Mouse (Mus musculus): ENCODE results near the gene Lhx8.

DNA sequence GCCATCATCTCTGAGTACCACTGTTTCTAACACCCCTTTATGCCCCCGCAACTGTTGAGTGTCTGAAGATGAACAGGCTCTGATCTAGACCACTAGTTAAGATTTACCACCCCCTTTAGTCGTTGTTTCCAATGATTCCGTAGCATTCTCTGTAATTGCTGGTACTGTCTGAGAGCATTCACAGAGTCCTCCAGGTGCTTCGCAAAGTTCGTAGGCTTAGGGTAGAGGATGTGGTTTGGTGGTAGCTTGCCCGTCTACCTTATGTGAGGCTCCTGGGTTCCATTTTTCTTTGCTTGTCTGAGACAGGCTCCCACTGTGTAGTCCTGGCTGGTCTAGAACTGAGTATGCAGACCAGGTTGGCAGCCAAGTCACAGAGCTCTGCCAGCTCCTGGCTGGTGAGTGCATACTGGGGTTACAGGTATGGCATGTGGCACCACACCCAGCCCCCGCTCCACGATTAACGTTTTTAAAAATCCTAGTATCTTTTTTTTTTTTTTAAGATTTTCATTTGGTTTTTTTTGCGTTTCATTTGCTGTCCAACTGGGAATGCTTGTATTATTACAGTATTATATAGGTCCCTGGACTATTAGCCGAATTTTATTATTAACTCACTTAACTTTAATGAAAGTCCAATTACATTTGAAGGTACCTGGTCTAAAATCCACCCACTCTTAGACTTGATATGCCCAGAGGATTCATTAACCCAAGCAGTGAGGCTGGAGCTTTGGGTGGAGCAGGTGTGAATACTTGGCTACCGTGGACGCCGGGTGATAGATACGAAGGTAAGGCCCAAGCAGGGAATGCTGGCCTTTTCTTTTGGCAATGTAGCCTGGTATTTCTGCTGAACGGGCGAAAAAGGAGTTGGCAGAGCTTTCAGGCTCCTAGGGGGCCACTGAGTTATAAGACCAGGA lies 35.3 kb downstream of the Lhx8 start:
- no peak for TF ChIP-seq PAX5 (IDR thresholded peaks at IDR 0.05; ENCODE audit: low read length)
- TF ChIP-seq MEF2A (IDR thresholded peaks at IDR 0.05; ENCODE audit: borderline replicate concordance, low read depth, low read length): no peak
- TF ChIP-seq ETS1 (conservative IDR thresholded peaks at IDR 0.05; ENCODE audit: low read depth, low read length): no peak
- no peak for TF ChIP-seq CTCF (conservative IDR thresholded peaks at IDR 0.05 in 1 of 2, IDR thresholded peaks at IDR 0.05 in 1 of 2; ENCODE audit: low read depth in 2 of 2, low read length in 2 of 2)
- no peak for TF ChIP-seq USF2 (conservative IDR thresholded peaks at IDR 0.05; ENCODE audit: low read depth, low read length)
- no peak for TF ChIP-seq CHD2 (IDR thresholded peaks at IDR 0.05; ENCODE audit: low read length)
- TF ChIP-seq UBTF (IDR thresholded peaks at IDR 0.05; ENCODE audit: low read depth, low read length): no peak
- no peak for TF ChIP-seq ZMIZ1 (IDR thresholded peaks at IDR 0.05; ENCODE audit: low read depth, low read length)
- TF ChIP-seq MAFK (IDR thresholded peaks at IDR 0.05; ENCODE audit: insufficient replicate concordance, low read length): no peak
- TF ChIP-seq CHD1 (IDR thresholded peaks at IDR 0.05; ENCODE audit: low read depth, low read length): no peak
- no peak for TF ChIP-seq JUND (conservative IDR thresholded peaks at IDR 0.05; ENCODE audit: low read depth, low read length)
